Mouse (Mus musculus) stomach, postnatal 0 days (tissue): ENCODE measurements around the gene Endou. TPM values are rescaled to one million over a fixed set of nuclear protein-coding genes. Genes with fewer than 3 reads are reported as not detected.
A peak's percentile ranks its signal among the peaks of the same experiment; 100 is the strongest.

ENCODE experiments used
- ATAC-seq: fragments of 200-750 bp; cut with Nextera tagmentation; 2 replicates; pipeline ENCODE4 v1.8.0; 2017; ENCODE audit not compliant: low FRiP score, low TSS enrichment
- DNase-seq: peaks from one replicate; pipeline ENCODE4 v3.0.0-alpha.2; 2016; ENCODE audit warnings: low spot score
- H3K27ac ChIP-seq: fragments of 300-500 bp; sonication (generic); replicated peaks from 2 replicates; pipeline ENCODE4 v1.5.1; 2014; ENCODE audit warnings: mild to moderate bottlenecking, control low read depth
- H3K27me3 ChIP-seq: fragments of 300-500 bp; sonication (generic); 2 replicates; pipeline ENCODE4 v1.6.1; 2014; ENCODE audit warnings: low read length; ENCODE audit not compliant: control insufficient read depth, insufficient read depth
- H3K36me3 ChIP-seq: fragments of 300-500 bp; sonication (generic); 2 replicates; pipeline ENCODE4 v1.6.1; 2014; ENCODE audit warnings: low read length, mixed read lengths; ENCODE audit not compliant: control insufficient read depth, insufficient read depth
- H3K4me1 ChIP-seq: fragments of 300-500 bp; sonication (generic); replicated peaks from 2 replicates; pipeline ENCODE4 v1.6.1; 2014; ENCODE audit warnings: antibody characterized with exemption; ENCODE audit not compliant: control insufficient read depth, insufficient read depth
- H3K4me2 ChIP-seq: fragments of 300-500 bp; sonication (generic); replicated peaks from 2 replicates; pipeline ENCODE4 v1.6.1; 2014; ENCODE audit warnings: low read depth, mild to moderate bottlenecking, control low read depth, moderate library complexity
- H3K4me3 ChIP-seq: fragments of 300-500 bp; sonication (generic); 2 replicates; pipeline ENCODE4 v1.5.1; 2014; ENCODE audit warnings: low read depth, low read length, control low read depth
- H3K9ac ChIP-seq: fragments of 300-500 bp; sonication (generic); 2 replicates; pipeline ENCODE4 v1.6.1; 2014; ENCODE audit warnings: mild to moderate bottlenecking, low read length, control low read depth, mixed read lengths
- H3K9me3 ChIP-seq: fragments of 300-500 bp; sonication (generic); 2 replicates; pipeline ENCODE4 v1.6.1; 2016; ENCODE audit warnings: low read length; ENCODE audit not compliant: control insufficient read depth
- CTCF ChIP-seq: IDR thresholded peaks from 2 replicates; pipeline ENCODE4 v1.5.1; 2016; ENCODE audit warnings: antibody characterized with exemption, low read depth, mild to moderate bottlenecking, moderate library complexity
- EP300 ChIP-seq: optimal IDR thresholded peaks from 2 replicates; pipeline ENCODE3; 2016; ENCODE audit warnings: antibody characterized with exemption
- WGBS: fragments of 180-500 bp; shearing (Covaris S2); extraction: QIAGEN DNeasy Blood & Tissue Kit; methylation state at CpG from one replicate; pipeline ENCODE4 v1.1.7; 2014; 5-methylcytosine and 5-hydroxymethylcytosine counted together
- polyA plus RNA-seq: library from polyadenylated mRNA; unstranded; fragments of >200 nt; fragmentation: Nextera tagmentation; extraction: Ambion mirVana; gene quantifications from 2 replicates; pipeline ENCODE4 v1.2.1, GENCODE M21; 2015

The Endou gene
- polyA plus RNA-seq, 1 experiment from 2014 or later = 37.0 TPM

DNA sequence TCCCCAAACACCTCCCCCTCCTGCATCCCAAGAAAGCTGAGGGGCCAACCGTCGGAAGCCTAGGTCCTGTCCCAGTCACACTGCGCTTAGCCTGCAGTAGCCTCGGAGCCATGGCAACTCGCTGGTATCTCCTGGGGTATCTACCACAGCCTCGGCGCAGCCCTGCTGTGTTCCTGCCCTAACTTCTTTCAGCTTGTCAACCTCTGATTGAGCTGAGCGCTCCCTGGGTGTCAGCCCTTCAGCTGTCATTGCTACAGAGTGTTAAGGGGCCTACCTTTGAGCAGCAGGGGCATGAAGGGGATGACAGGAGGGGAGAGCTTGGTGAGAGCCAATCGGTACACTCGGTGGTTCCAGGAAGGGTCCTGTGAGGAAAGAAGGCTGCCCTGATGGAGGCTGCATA lies 17.2 kb upstream of the Endou start:
- Histone ChIP-seq H3K9me3 (no peaks in the 10 kb centered on the region), H3K27ac (no peak overlapping the region), H3K27me3 (no peaks in the 10 kb centered on the region), H3K4me1 (no peaks in the 10 kb centered on the region), H3K4me3 (no peak overlapping the region), H3K36me3 (no peaks in the 10 kb centered on the region), H3K9ac (no peak overlapping the region), H3K4me2 (no peak overlapping the region)
- ATAC-seq (no peak), DNase-seq (no peak)
- TF ChIP-seq CTCF = no peak
- TF ChIP-seq EP300 = no peak
- WGBS = 66% methylated on average over 10 of the region's 10 CpGs

DNA sequence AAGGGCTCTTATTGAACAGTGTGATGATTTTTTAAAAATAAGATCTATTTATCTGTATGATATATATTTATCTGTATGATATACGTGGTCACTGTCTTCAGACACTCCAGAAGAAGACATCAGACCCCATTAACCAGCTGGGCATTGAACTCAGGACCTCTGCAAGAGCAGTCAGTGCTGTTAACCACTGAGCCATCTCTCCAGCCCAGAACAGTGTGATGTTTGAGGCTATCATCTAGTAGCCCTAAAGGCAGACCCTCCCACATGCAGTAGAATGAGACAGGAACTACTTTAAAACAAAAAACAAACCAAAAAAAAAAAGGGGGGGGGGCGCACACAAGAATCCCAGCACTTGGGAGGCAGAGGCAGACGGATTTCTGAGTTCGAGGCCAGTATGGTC lies 16.3 kb upstream of the Endou start:
- Histone ChIP-seq H3K36me3 (no peaks in the 10 kb centered on the region), H3K27ac (no peak overlapping the region), H3K4me3 (no peak overlapping the region), H3K4me2 (no peak overlapping the region), H3K27me3 (no peaks in the 10 kb centered on the region), H3K9ac (no peak overlapping the region), H3K9me3 (no peaks in the 10 kb centered on the region), H3K4me1 (no peaks in the 10 kb centered on the region)
- 89% methylated on average over 4 of the region's 4 CpGs for WGBS
- ATAC-seq (no peak), DNase-seq (no peak)
- TF ChIP-seq CTCF = no peak
- no peak for TF ChIP-seq EP300

DNA sequence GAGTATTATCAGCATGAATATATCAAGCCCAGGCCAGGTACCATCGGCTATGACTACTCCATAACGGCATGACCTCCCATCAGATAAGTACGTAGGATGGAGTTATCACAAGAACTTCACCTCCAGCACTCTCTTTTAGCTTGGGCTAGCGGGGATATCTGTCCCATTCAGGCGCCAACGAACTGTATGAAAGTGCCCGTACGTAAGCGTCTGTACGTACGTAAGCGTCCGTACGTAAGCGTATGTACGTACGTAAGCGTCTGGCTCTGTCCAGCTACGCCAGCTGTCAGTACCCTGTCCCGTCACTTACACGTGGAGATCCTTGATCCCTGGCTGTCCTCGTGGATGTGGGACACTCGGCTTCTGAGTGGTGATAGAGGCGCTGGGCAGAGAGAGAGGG lies 15.6 kb upstream of the Endou start:
- WGBS = 89% methylated on average over 24 of the region's 24 CpGs
- H3K9ac ChIP-seq = no peak overlapping the region
- no peaks in the 10 kb centered on the region for H3K27me3 ChIP-seq
- H3K9me3 ChIP-seq = no peaks in the 10 kb centered on the region
- no peak overlapping the region for H3K4me3 ChIP-seq
- TF ChIP-seq CTCF = no peak
- H3K4me2 ChIP-seq = no peak overlapping the region
- H3K36me3 ChIP-seq = no peaks in the 10 kb centered on the region
- H3K4me1 ChIP-seq = no peaks in the 10 kb centered on the region
- DNase-seq = no peak
- no peak overlapping the region for H3K27ac ChIP-seq
- ATAC-seq = no peak

DNA sequence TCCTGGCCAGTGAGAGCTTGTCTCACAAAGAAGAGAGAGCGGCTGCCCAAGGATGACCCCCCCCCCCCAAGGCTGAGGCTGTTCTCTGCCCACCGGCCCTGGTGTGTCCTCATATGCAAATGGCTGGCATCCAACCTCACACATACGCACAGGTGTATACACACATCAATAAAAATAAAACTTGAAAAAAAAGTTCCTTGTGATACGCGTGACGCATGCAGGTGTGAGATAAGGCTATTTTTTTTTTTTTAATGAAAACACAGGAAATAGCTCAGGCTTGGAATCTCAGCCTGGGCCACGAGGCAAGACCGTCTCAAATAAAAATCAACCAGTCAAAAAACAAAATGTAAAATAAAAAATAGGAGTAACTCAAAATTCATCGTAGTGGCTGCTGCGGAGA lies 15.1 kb upstream of the Endou start:
- Histone ChIP-seq H3K27ac (no peak overlapping the region), H3K4me3 (no peak overlapping the region), H3K9me3 (no peaks in the 10 kb centered on the region), H3K27me3 (no peaks in the 10 kb centered on the region), H3K4me1 (no peaks in the 10 kb centered on the region), H3K9ac (no peak overlapping the region), H3K36me3 (no peaks in the 10 kb centered on the region), H3K4me2 (no peak overlapping the region)
- TF ChIP-seq EP300 (no peak), CTCF (no peak)
- DNase-seq (no peak), ATAC-seq (no peak)
- WGBS = 87% methylated on average over 10 of the region's 10 CpGs

DNA sequence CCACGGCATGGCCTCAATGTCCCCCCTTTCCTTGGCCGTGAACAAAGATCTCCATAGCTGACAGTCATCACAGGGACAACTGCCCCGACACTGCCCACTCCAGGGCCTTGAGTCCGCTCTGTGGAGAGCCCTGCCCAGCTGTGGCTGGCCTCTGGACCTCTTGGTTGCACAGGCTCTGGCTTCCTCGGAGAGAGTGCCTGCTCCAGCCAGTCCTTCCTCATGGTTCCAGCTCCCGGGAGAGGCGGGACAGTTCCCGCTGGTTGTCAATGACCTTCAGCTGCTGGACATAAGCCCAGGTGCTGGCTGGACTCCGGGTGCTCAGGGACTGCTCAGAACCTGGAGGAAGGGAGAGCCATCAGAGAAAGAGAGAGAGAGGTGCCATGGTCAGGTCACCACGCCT lies 14.2 kb upstream of the Endou start:
- 51% methylated on average over 10 of the region's 10 CpGs for WGBS
- DNase-seq = no peak

DNA sequence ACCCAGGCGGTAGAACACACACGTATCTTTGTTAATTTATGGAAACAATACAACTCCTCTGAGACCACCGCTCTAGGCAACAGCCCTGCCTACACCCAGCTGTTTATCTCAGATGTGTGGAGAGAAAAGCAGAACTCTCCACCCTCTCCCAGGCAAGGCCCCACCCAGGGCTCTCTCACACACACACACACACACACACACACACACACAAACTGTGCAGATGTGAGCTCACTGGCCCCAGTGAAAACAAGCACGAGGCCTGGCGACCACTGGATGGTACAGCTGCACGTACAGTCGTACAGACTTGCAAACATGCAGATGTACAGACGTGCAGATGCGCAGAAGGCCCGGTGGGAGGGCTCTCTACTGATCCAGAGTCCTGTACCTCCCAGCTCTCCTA lies 13.8 kb upstream of the Endou start:
- ATAC-seq (peak; percentile 40; the same call in 1 of the 2 replicates), DNase-seq (no peak)
- Histone ChIP-seq H3K4me1 (no peaks in the 10 kb centered on the region), H3K27ac (no peak overlapping the region), H3K27me3 (no peaks in the 10 kb centered on the region), H3K4me3 (no peak overlapping the region), H3K9ac (no peak overlapping the region), H3K9me3 (no peaks in the 10 kb centered on the region), H3K36me3 (no peaks in the 10 kb centered on the region), H3K4me2 (no peak overlapping the region)
- TF ChIP-seq CTCF (no peak), EP300 (no peak)
- 50% methylated on average over 10 of the region's 10 CpGs for WGBS

More for the DNA sequence above, 14.2 kb upstream of the Endou start:
- H3K4me1 ChIP-seq = no peaks in the 10 kb centered on the region
- no peak overlapping the region; the same call in 1 of the 2 replicates for H3K27ac ChIP-seq
- no peaks in the 10 kb centered on the region for H3K27me3 ChIP-seq
- no peaks in the 10 kb centered on the region for H3K36me3 ChIP-seq
- no peaks in the 10 kb centered on the region for H3K9me3 ChIP-seq
- no peak overlapping the region for H3K4me3 ChIP-seq
- no peak for TF ChIP-seq EP300
- no peak for TF ChIP-seq CTCF
- ATAC-seq = no peak
- no peak overlapping the region for H3K9ac ChIP-seq
- H3K4me2 ChIP-seq = no peak overlapping the region
